Mouse (Mus musculus) sigmoid colon, adult 10 weeks (tissue): ENCODE measurements around the gene Tspan5. TPM values are rescaled to one million over a fixed set of nuclear protein-coding genes. Genes with fewer than 3 reads are reported as not detected.

Experiments
- polyA plus RNA-seq: library from polyadenylated mRNA; stranded (reverse); fragments of 350-450 nt; fragmentation: Illumina TruSeq; extraction: RNeasy Lipid Tissue Mini Kit (QIAGEN cat#74804); gene quantifications from one replicate; pipeline ENCODE4 v1.2.3, GENCODE M21; 2014; ENCODE audit warnings: low read depth, low replicate concordance

The Tspan5 gene
- 19.3 TPM for polyA plus RNA-seq

DNA sequence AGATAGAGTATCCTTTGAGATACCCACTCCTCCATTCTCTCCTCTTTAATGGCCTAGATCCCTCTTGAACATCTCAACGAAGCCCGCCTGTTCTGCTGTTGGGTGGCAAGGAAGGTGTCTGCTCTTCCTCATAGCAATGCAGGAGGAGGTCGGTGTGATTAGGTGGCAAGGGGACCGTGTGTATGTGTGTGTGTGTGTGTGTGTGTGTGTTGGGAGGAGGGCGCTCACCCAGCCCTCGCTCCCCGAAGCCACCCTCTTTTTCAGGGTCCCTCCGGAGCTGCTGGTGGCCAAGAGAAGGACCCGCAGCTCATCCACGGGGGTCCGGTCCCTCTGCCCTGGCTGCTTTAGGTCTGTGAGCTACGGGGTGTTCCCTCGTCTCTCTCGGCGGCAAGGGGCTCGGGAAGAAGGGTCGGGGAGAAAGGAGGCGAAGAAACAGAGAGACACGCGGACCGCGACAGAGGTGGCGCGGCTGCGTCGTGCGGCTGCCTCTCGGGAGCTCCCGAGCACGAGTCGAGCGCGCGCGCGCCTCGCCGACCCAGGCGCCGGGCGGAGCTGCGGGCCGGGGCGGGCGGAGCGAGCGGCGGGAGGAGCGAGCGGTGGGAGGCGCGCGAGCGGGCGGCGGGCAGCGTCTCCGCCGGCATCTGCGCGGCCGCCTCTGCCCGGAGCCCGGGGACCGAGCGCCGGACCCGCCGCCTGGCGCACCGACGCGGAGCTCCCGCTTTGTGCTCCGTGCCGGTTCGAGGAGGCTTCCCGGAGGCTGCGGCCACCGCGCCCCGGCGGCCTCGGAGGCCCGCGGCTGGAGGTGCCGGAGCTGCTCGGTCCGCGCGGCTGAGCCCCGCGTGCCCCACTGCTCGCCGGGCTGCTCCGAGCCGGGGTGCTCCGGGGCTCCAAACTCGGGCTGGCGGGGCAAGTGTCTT lies at the start of gene Tspan5:
Gene Tspan5 (plus strand): TSS at position 547 of the 917 bp plus-strand sequence.

Other genes starting within 250 kb of the Tspan5 start
- 201 TPM for gene Eif4e, start 216.0 kb upstream of the Tspan5 start, polyA plus RNA-seq